Mouse (Mus musculus): ENCODE measurements around the gene Hist1h2ab. TPM values are rescaled to one million over a fixed set of nuclear protein-coding genes. Genes with fewer than 3 reads are reported as not detected.
"Not testable (repeated sequence)": the region's sequence is repeated elsewhere in the genome, so short reads cannot be mapped to it uniquely, and the experiment has no call there.

The Hist1h2ab gene
- total RNA-seq, 1 experiment: 2,399 TPM

- Histone ChIP-seq H3K9ac (ENCODE audit: insufficient read depth, low read depth, low read length, poor library complexity, severe bottlenecking) (no peak overlapping the region), H3K4me1 (ENCODE audit: control insufficient read depth in 2 of 2, insufficient read depth in 2 of 2, low read length in 2 of 2, poor library complexity in 1 of 2) (no peaks in the 10 kb centered on the region; a peak in 1 of 4 replicates), H3K4me3 (ENCODE audit: insufficient read depth in 1 of 2, low read depth in 1 of 2, low read length in 2 of 2, poor library complexity in 1 of 2, severe bottlenecking in 1 of 2) (no peak overlapping the region), H3K9me3 (ENCODE audit: control insufficient read depth, insufficient read depth, low read depth, low read length) (no peaks in the 10 kb centered on the region), H3K27ac (ENCODE audit: insufficient read depth, low read depth, low read length, poor library complexity, severe bottlenecking) (no peak overlapping the region), H3K36me3 (ENCODE audit: control insufficient read depth, insufficient read depth, low read length, poor library complexity, severe bottlenecking) (no peaks in the 10 kb centered on the region)
- in situ Hi-C loops (cut with MboI; ENCODE audit: low sequenced_read_pairs in 2 of 2, unreplicated experiment in 2 of 2): no loop called here
- DNase-seq (ENCODE audit: low read depth, low spot score): no peak
- TF ChIP-seq ZNF384 (IDR thresholded peaks at IDR 0.05; ENCODE audit: low read depth, low read length) (no peak), MAFK (IDR thresholded peaks at IDR 0.05; ENCODE audit: insufficient read depth, low read depth, low read length) (no peak), ZC3H11A (IDR thresholded peaks at IDR 0.05; ENCODE audit: borderline replicate concordance, low read depth, low read length) (no peak), CHD2 (IDR thresholded peaks at IDR 0.05; ENCODE audit: low read depth, low read length) (no peak), HCFC1 (IDR thresholded peaks at IDR 0.05; ENCODE audit: borderline replicate concordance, insufficient read depth, low read length) (no peak)
These were observed 34.5 kb upstream of the Hist1h2ab start for GRCm38 (mm10) chr13:23716261-23717042.

DNA sequence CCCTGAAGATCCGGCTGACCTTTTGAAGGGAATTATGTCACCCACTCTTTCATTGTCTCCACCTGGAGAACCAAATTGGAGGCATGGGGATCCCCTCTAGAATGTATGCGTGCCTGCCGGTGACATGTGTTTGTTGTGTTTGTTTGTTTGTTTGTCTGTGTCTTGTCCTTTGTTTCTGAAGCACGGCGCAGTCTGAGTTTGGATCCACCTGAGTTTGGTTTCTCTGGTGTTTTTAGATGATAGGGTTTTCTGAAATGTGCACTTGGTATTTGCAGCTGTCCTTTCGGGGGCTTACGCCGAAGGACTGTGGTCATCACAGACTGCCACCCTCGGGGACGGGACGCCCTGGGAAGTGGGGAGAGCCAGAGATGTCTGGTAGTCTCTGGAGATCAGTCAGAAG lies 33.8 kb upstream of the Hist1h2ab start:
- no peak for DNase-seq (ENCODE audit: low read depth, low spot score)
- TF ChIP-seq CHD2 (IDR thresholded peaks at IDR 0.05; ENCODE audit: low read depth, low read length): no peak
- no peak for TF ChIP-seq ZC3H11A (IDR thresholded peaks at IDR 0.05; ENCODE audit: borderline replicate concordance, low read depth, low read length)
- no peak for TF ChIP-seq ZNF384 (IDR thresholded peaks at IDR 0.05; ENCODE audit: low read depth, low read length)
- TF ChIP-seq HCFC1 (IDR thresholded peaks at IDR 0.05; ENCODE audit: borderline replicate concordance, insufficient read depth, low read length): no peak
- TF ChIP-seq MAFK (IDR thresholded peaks at IDR 0.05; ENCODE audit: insufficient read depth, low read depth, low read length): no peak

GRCm38 (mm10) chr13:23717593-23718245 lies 33.2 kb upstream of the Hist1h2ab start:
- DNase-seq (ENCODE audit: low read depth, low spot score); in situ Hi-C loops (cut with MboI; ENCODE audit: low sequenced_read_pairs in 2 of 2, unreplicated experiment in 2 of 2); H3K27ac ChIP-seq (ENCODE audit: insufficient read depth, low read depth, low read length, poor library complexity, severe bottlenecking): not testable (repeated sequence)

More for the DNA sequence above, 33.8 kb upstream of the Hist1h2ab start:
- Histone ChIP-seq H3K4me1 (ENCODE audit: control insufficient read depth in 2 of 2, insufficient read depth in 2 of 2, low read length in 2 of 2, poor library complexity in 1 of 2) (no peaks in the 10 kb centered on the region; a peak in 1 of 4 replicates), H3K9me3 (ENCODE audit: control insufficient read depth, insufficient read depth, low read depth, low read length) (no peaks in the 10 kb centered on the region), H3K4me3 (ENCODE audit: insufficient read depth in 1 of 2, low read depth in 1 of 2, low read length in 2 of 2, poor library complexity in 1 of 2, severe bottlenecking in 1 of 2) (no peak overlapping the region), H3K36me3 (ENCODE audit: control insufficient read depth, insufficient read depth, low read length, poor library complexity, severe bottlenecking) (no peaks in the 10 kb centered on the region), H3K27ac (ENCODE audit: insufficient read depth, low read depth, low read length, poor library complexity, severe bottlenecking) (no peak overlapping the region), H3K9ac (ENCODE audit: insufficient read depth, low read depth, low read length, poor library complexity, severe bottlenecking) (no peak overlapping the region)
- in situ Hi-C loops (cut with MboI; ENCODE audit: low sequenced_read_pairs in 2 of 2, unreplicated experiment in 2 of 2): no loop called here

DNA sequence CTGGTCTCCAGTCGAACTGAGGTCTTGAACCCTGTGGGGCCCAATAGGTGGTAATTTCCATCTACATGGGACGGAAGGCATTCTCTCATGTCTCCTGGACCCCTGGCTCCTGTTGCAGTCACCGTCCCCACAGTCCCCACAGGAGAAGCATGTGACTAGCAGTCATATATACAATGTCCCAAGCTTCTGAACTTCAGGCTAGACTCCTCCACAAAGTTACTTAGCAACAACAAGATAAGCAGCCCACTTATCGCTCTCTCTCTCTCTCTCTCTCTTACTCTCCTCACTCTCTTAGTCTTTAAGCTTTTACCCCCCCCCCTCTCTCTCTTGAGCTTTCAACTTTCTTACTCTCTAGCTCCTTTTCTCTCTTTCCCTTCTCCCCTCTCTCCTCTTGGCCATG lies 26.7 kb upstream of the Hist1h2ab start:
- Histone ChIP-seq H3K27ac (ENCODE audit: insufficient read depth, low read depth, low read length, poor library complexity, severe bottlenecking) (no peak overlapping the region), H3K4me3 (ENCODE audit: insufficient read depth in 1 of 2, low read depth in 1 of 2, low read length in 2 of 2, poor library complexity in 1 of 2, severe bottlenecking in 1 of 2) (no peak overlapping the region), H3K36me3 (ENCODE audit: control insufficient read depth, insufficient read depth, low read length, poor library complexity, severe bottlenecking) (no peaks in the 10 kb centered on the region), H3K9ac (ENCODE audit: insufficient read depth, low read depth, low read length, poor library complexity, severe bottlenecking) (no peak overlapping the region), H3K9me3 (ENCODE audit: control insufficient read depth, insufficient read depth, low read depth, low read length) (no peaks in the 10 kb centered on the region), H3K4me1 (ENCODE audit: control insufficient read depth in 2 of 2, insufficient read depth in 2 of 2, low read length in 2 of 2, poor library complexity in 1 of 2) (no peaks in the 10 kb centered on the region)
- TF ChIP-seq ZC3H11A (IDR thresholded peaks at IDR 0.05; ENCODE audit: borderline replicate concordance, low read depth, low read length): no peak
- TF ChIP-seq CHD2 (IDR thresholded peaks at IDR 0.05; ENCODE audit: low read depth, low read length): no peak
- no peak for TF ChIP-seq MAFK (IDR thresholded peaks at IDR 0.05; ENCODE audit: insufficient read depth, low read depth, low read length)
- no peak for TF ChIP-seq ZNF384 (IDR thresholded peaks at IDR 0.05; ENCODE audit: low read depth, low read length)
- TF ChIP-seq HCFC1 (IDR thresholded peaks at IDR 0.05; ENCODE audit: borderline replicate concordance, insufficient read depth, low read length): no peak
- in situ Hi-C loops (cut with MboI; ENCODE audit: low sequenced_read_pairs in 2 of 2, unreplicated experiment in 2 of 2): no loop called here
- DNase-seq (ENCODE audit: low read depth, low spot score): no peak

More at GRCm38 (mm10) chr13:23717593-23718245, 33.2 kb upstream of the Hist1h2ab start:
- not testable (repeated sequence) for H3K4me3 ChIP-seq (ENCODE audit: insufficient read depth in 1 of 2, low read depth in 1 of 2, low read length in 2 of 2, poor library complexity in 1 of 2, severe bottlenecking in 1 of 2); H3K4me1 ChIP-seq (ENCODE audit: control insufficient read depth in 2 of 2, insufficient read depth in 2 of 2, low read length in 2 of 2, poor library complexity in 1 of 2); H3K9ac ChIP-seq (ENCODE audit: insufficient read depth, low read depth, low read length, poor library complexity, severe bottlenecking); H3K36me3 ChIP-seq (ENCODE audit: control insufficient read depth, insufficient read depth, low read length, poor library complexity, severe bottlenecking); H3K9me3 ChIP-seq (ENCODE audit: control insufficient read depth, insufficient read depth, low read depth, low read length)
